Comparison of ENCODE assay signal across 30 mouse cellular contexts in genomic region chr10:25319531-25319930, GRCm38 (mm10).
"Had no signal": no experiment of that assay in that cellular context is flagged by ENCODE, and none has a peak within 500 bp of the region (broad histone marks: within the 10 kb centered on the region; RNA-seq: fewer than 3 reads in every experiment).

No protein-coding gene starts in this region.

- H3K4me1 ChIP-seq: hindbrain, embryonic 12.5 days; intestine, embryonic 15.5 days; kidney, embryonic 15.5 days had no signal

- H3K4me3 ChIP-seq: gastrocnemius, adult 2 months; heart, adult 2 months; heart, embryonic 13.5 days; heart, embryonic 15.5 days; hindbrain, embryonic 10.5 days; hindbrain, embryonic 12.5 days; intestine, embryonic 15.5 days; kidney, embryonic 15.5 days; limb, embryonic 10.5 days; limb, embryonic 12.5 days; liver, embryonic 13.5 days; liver, embryonic 15.5 days had no signal

- H3K27me3 ChIP-seq: heart, embryonic 13.5 days; heart, embryonic 15.5 days; hindbrain, embryonic 12.5 days; intestine, embryonic 15.5 days; kidney, embryonic 15.5 days; limb, embryonic 12.5 days; liver, embryonic 13.5 days; liver, embryonic 15.5 days had no signal

- H3K9ac ChIP-seq: heart, embryonic 13.5 days; heart, embryonic 15.5 days; hindbrain, embryonic 12.5 days; hindbrain, embryonic 14.5 days; intestine, embryonic 15.5 days; kidney, embryonic 15.5 days; limb, embryonic 12.5 days; liver, embryonic 13.5 days; liver, embryonic 15.5 days; liver, postnatal 0 days had no signal

- H3K9me3 ChIP-seq: heart, embryonic 13.5 days; heart, embryonic 15.5 days; hindbrain, embryonic 10.5 days; hindbrain, embryonic 12.5 days; intestine, embryonic 15.5 days; kidney, embryonic 15.5 days; limb, embryonic 10.5 days; limb, embryonic 12.5 days; liver, embryonic 13.5 days; liver, embryonic 15.5 days had no signal

- H3K36me3 ChIP-seq: heart, embryonic 13.5 days; heart, embryonic 15.5 days; hindbrain, embryonic 10.5 days; hindbrain, embryonic 12.5 days; intestine, embryonic 15.5 days; kidney, embryonic 15.5 days; limb, embryonic 10.5 days; limb, embryonic 12.5 days; liver, embryonic 13.5 days; liver, embryonic 15.5 days had no signal

- ATAC-seq: hindbrain, embryonic 16.5 days; inflammation-experienced regulatory T-cells, adult 6 months; intestine, embryonic 15.5 days; liver, postnatal 0 days had no signal

- H3K27ac ChIP-seq: gastrocnemius, adult 2 months; heart, adult 2 months; hindbrain, embryonic 10.5 days; hindbrain, embryonic 12.5 days; hindbrain, embryonic 14.5 days; intestine, embryonic 15.5 days; kidney, embryonic 15.5 days; kidney, postnatal 0 days; limb, embryonic 10.5 days; limb, embryonic 12.5 days; liver, embryonic 13.5 days; liver, embryonic 15.5 days had no signal

- DNase-seq: gastrocnemius, adult 2 months; gastrocnemius, postnatal 10 days; gastrocnemius, postnatal 25 days; heart, adult 2 months; heart, postnatal 4 days; kidney, adult 11 months; kidney, adult 2 months; kidney, adult 9 months; kidney, postnatal 14 days; kidney, postnatal 36 days; layer of hippocampus, adult 9-11 months; layer of hippocampus, postnatal 36 days; liver; liver, embryonic 13.5 days; liver, postnatal 0 days had no signal

- H3K4me2 ChIP-seq: heart, embryonic 11.5 days; heart, embryonic 13.5 days; heart, embryonic 15.5 days; hindbrain, embryonic 12.5 days; hindbrain, embryonic 14.5 days; intestine, embryonic 15.5 days; kidney, embryonic 15.5 days; limb, embryonic 12.5 days; liver, embryonic 11.5 days; liver, embryonic 13.5 days; liver, embryonic 15.5 days had no signal
